Mouse (Mus musculus) megakaryocyte, adult 5-6 weeks (primary cell): ENCODE data around the gene Lct. TPM values are rescaled to one million over a fixed set of nuclear protein-coding genes. Genes with fewer than 3 reads are reported as not detected.
"Not testable (repeated sequence)": the region's sequence is repeated elsewhere in the genome, so short reads cannot be mapped to it uniquely, and the experiment has no call there.

Experiments
- ATAC-seq: 2 replicates; pipeline ENCODE4 v1.8.0; 2016; ENCODE audit warnings: mild to moderate bottlenecking, inconsistent platforms; ENCODE audit not compliant: poor library complexity, severe bottlenecking
- total RNA-seq, 2 experiments: library from RNA; stranded (forward) in 1 of 2; stranded (reverse) in 1 of 2; fragments of 153-499, 151-499 nt in 1 of 2; fragments of 221-1000, 200-1000 nt in 1 of 2; gene quantifications; 2 replicates each; pipeline versions ENCODE4 v1.2.3 to v1.2.4; 2015 to 2017

Gene Lct
- total RNA-seq, 2 experiments from 2014 or later = 0.59 to 0.80 TPM

DNA sequence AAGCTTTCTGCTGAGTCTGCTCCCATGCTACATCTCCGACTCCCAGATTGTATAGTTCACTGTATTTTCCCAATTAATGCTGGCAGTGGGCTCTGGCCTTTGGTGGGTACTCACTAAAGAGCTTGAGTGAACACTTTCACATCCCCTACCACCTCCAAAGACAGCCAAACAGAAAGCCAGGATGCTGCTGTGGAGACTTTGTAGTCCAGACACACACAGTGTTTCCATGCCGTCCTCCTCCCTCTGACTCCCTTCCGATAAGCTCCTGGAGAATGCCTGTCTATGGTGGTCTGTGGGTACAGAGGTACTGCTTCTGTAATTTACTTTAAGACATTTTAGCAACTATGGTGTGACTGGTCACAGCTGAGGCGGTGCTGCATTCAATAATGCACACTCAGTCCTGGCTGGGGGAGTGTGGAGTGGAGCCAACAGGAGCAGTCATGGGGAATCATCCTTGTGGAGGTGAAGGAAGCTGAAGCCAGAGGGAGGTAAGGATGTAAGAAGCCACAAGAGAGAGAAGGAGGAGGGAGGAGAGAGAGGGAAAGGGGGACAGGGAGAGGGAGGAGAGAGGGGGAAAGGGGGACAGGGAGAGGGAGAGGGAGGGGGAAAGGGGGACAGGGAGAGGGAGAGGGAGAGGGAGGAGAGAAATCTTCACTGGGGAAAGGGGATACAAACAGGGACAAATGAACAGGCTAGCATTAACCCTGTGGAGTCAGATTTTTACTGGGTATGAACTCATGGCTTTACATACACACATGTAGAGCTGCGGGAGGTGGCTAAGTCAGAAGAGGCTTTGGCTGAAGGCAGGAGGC, 32.2 kb downstream of the Lct start:
- no peak for ATAC-seq

DNA sequence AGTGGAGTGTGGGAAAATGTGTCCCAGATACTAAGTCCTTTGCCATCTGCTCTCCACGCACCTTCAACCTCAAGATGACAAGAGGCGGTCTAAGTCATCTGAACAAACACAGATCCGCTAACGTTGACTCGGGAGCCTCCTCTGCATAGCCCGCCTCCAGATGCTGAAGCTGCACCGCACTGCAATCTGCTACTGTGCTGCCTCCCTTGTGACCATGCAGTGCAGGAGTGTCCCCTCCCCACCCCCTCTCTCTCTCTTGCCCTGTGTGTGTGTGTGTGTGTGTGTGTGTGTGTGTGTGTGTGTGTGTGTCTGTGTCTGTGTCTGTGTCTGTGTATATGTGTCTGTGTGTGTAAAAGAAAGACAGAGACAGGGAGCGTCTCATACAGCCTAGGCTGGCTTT, 32.8 kb downstream of the Lct start:
- ATAC-seq = no peak

DNA sequence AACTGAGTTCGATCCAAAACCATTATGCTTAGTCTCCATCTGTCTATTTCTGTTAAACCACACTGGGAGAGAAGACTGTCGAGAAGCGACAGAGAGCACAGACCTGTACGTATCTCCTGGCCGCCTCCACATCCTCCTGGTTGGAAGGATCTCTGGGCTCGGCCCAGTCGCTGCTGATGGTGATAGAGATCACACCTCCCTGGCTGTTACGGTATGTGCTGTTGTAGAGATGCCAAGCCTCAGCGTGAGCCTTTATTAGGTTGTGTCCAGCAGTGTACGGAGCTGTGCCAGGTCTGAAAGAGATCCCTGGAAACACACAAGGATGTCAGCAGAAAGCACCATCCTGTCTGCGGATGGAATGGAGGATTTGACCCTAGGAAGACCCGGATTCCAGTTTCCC, 34.6 kb downstream of the Lct start:
- ATAC-seq = no peak

DNA sequence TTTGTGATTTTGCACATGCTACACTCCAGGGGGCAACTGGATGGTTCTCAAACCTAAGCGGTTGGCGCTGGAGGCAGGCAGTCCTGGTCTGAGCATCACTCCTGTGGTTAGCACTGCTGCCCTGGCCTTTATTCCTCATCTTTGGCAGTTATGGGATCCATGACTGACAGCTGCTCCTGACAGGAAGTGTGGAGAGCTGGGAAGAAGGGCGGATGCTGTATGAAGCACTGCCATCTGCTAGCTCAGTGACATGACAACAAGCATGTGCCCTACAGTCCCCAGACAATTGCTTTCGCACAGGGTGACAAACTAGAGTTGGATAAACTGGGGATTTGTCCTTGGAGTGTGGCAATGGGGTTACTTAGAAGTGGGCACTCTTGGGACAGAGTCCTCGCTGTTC, 37.8 kb downstream of the Lct start:
- ATAC-seq = no peak

DNA sequence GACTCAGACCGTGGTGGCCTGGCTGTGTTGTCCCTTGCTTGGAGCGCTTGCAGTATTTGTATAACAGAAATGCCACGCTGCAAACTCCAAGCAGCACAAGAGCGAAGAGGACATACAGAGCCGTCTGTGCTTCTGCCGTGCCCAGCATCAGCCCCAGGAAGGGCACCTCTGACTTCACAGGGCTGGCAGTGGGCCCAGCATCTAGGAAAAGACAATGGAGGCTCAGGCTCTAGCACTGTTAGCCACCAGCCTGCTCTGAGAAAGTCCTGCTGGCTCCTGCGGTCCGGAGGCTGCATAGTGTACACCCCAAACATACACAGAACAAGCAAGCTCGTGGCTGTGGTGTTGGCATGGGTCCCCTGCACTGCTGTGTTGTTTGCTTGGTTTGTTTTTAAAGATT, 43.0 kb downstream of the Lct start:
- ATAC-seq = no peak

DNA sequence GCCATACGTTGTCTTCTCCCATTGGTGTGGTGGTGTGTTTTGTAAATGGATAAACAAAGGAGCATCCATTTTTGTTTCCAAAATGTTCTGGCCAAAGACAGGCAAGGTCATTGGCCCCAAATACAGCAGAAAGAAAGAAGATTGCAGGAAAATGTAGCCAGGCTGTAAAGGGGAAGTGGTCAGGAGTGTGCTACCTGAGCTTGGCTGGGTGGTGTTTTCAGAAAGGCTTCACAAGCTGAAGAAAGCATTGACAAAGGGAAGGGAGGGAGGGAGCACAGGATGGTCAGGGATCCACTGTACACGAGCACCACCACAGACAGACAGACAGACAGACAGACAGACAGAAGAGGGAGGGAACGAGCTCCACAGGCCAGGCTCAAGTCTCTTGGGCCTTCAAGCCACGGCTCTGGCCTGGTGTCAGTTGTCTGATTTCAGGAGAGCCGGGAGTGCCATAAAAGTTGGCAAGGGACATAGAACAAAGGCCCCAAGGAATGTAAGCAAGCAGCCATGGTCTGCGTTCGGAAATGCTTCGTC, 43.9 kb downstream of the Lct start:
- ATAC-seq = no peak

DNA sequence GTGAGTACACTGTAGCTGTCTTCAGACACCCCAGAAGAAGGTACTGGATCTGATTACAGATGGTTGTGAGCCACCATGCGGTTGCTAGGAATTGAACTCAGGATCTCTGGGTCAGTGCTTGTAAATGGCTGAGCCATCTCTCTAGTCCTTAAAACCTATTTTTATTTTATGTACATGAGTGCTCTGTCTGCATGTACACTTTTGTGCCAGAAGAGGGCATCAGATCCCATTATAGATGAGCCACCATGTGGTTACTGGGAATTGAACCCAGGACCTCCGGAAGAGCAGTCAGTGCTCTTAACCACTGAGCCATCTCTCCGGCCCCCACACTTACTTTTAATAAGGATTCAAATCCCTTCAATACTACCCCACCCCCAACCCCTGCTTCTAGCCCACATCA, 45.2 kb downstream of the Lct start:
- ATAC-seq = no peak

GRCm38 (mm10) chr1:128281753-128282152, 46.4 kb downstream of the Lct start:
- no peak for ATAC-seq

GRCm38 (mm10) chr1:128278563-128278962, 49.6 kb downstream of the Lct start:
- ATAC-seq = no peak

DNA sequence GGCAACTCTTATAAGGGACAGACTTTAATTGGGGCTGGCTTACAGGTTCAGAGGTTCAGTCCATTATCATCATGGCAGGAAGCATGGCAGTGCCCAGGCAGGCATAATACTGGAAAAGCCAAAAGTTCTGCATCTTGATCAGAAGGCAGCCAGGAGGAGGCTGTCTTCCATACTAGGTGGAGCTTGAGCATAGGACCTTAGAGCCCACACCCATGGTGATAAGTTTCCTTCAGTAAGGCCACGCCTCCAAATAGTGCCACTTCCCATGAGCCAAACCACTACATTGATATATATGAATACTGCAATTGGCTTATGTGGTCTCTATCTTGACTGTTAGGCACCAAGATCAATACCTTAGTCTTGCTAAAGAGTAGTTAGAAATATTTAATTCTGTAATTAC, 52.2 kb downstream of the Lct start:
- ATAC-seq = no peak

GRCm38 (mm10) chr1:128270731-128271130, 57.4 kb downstream of the Lct start:
- no peak for ATAC-seq

GRCm38 (mm10) chr1:128267061-128267460, 61.1 kb downstream of the Lct start:
- not testable (repeated sequence) for ATAC-seq

- peak; percentile 47 for ATAC-seq
Observed at GRCm38 (mm10) chr1:128244727-128245355, 83.3 kb downstream of the Lct start.

DNA sequence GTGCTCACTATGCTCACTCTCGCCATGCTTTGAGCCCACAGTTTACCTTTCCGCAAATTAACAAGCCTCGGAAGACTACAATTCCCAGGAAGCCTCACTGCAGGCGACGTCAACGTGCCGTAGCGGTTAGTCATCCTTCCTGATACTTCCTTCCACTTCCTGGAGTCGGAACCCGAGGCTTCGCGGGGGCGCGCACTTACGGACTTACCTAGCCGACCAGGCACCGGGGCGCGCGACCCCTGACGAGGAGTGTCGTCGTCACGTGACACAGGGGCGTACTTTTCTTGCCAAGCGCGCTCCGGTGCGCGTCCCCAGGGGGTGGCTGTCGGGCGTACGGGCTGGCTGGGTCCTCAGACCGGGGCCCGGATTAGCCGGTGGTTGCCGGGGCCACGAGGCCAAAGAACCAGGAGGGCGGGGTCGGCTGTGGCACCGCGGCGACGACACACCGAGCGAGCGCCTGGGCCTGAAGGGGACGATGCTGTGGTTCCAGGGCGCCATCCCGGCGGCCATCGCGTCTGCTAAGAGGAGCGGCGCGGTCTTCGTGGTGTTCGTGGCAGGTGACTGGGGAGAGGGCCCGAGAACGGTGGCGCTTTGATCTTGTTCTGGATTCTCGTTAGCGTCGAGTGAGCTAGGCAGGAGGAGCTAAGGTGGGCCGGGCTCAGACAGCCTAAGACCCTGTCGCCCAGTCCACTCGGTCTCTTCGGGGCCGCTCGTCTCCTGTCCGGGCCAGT, 84.0 kb downstream of the Lct start:
- peak; percentile 93 for ATAC-seq

- ATAC-seq = no peak
Observed at GRCm38 (mm10) chr1:128243627-128243995, 84.5 kb downstream of the Lct start, which contains the start of gene Ubxn4. TSS of gene Ubxn4 (plus strand) at chr1:128243964.

DNA sequence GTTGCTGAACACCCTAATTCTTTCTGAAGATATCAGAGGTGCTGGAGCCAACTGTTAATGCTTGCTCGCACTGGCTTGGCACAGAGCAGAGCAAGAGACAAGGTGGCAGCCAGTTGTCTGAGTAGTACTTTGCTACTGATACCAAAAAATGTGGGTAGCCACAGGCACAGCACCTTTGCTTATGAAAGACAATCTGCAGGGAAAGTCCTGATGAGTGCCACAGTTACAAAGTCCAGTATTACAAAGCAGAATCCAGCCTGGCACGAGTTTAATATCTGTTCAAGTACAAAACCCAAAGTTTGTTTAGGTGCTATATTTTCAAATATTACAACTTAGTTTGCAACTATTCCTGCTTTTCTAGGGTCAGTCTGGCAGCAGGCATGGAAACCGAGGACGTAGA, 92.9 kb downstream of the Lct start:
- no peak for ATAC-seq

Other genes starting within 250 kb of the Lct start
- 3.7 and 9.0 TPM in 2 replicates for gene Zranb3, start 225.3 kb downstream of the Lct start, total RNA-seq (2015)
- 6.4 TPM in 2 replicates for gene Zranb3, start 225.3 kb downstream of the Lct start, total RNA-seq (2017)
- 110 and 111 TPM in 2 replicates for gene R3hdm1, start 225.0 kb downstream of the Lct start, total RNA-seq (2015)
- 26.4 and 36.9 TPM in 2 replicates for gene R3hdm1, start 225.0 kb downstream of the Lct start, total RNA-seq (2017)
- 41.6 and 45.3 TPM in 2 replicates for gene Ubxn4, start 84.4 kb downstream of the Lct start, total RNA-seq (2015)
- 92.8 and 130 TPM in 2 replicates for gene Ubxn4, start 84.4 kb downstream of the Lct start, total RNA-seq (2017)
- gene Mcm6, start 31.3 kb upstream of the Lct start, total RNA-seq (2015) = 143 and 147 TPM in 2 replicates
- gene Mcm6, start 31.3 kb upstream of the Lct start, total RNA-seq (2017) = 205 and 215 TPM in 2 replicates
- gene Dars, start 89.0 kb upstream of the Lct start, total RNA-seq (2015) = 101 and 106 TPM in 2 replicates
- gene Dars, start 89.0 kb upstream of the Lct start, total RNA-seq (2017) = 149 and 150 TPM in 2 replicates